Mouse (Mus musculus): Measurements from ENCODE around the gene Rbm6. TPM values are rescaled to one million over a fixed set of nuclear protein-coding genes. Genes with fewer than 3 reads are reported as not detected.

Gene Rbm6
- polyA plus RNA-seq, 1 experiment, result 32.1 TPM

DNA sequence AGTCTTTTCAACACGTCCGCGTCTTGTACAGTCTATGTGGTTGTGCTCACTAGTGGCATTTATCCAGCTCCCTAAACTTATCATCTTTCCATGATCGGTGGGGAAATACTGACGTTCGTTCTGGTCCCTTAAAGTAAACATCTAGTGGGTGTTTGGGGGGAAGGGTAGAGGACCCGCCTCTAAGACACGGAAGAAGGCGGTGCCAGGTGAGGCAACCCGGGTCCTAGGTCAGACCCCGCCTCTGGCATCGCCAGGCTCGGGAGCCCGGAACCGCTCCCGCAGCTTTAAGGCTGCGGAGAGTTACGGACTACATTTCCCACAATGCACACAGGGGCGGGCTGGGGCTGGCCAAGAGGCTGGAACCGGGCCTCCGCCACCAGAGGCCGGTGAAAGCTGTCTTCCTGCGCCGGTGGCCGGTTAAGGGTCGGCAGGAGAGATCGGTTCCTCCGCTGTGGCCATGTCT is 14.8 kb upstream of the Rbm6 start, which contains the start of gene Mon1a:
Gene Mon1a, plus strand, starts transcription at position 348 of the 463 bp plus-strand sequence.
- H3K27ac ChIP-seq (ENCODE audit: control insufficient read depth, insufficient read depth, low read length), result peak within 1 kb of the TSS; percentile 39; the same call in 1 of the 2 replicates
- H3K4me3 ChIP-seq (ENCODE audit: control insufficient read depth, insufficient read depth, low read length), result peak within 1 kb of the TSS; percentile 84
- peaks cover 7% of the 10 kb centered on the region for H3K4me1 ChIP-seq (replicated peaks; ENCODE audit: control insufficient read depth, insufficient read depth, low read length)
- H3K36me3 ChIP-seq (ENCODE audit: control insufficient read depth, insufficient read depth, low read length), result no peaks in the 10 kb centered on the region
- no peaks in the 10 kb centered on the region for H3K27me3 ChIP-seq (ENCODE audit: control insufficient read depth, insufficient read depth, low read length)
- no peak for TF ChIP-seq CTCF (IDR thresholded peaks at IDR 0.05; ENCODE audit: borderline replicate concordance, control insufficient read depth, extremely low read depth, insufficient read depth, low read length, poor library complexity)
- TF ChIP-seq POLR2A (IDR thresholded peaks at IDR 0.05; ENCODE audit: control insufficient read depth, extremely low read depth, insufficient read depth, low read length, poor library complexity), result peak; percentile 67
- DNase-seq, result peak; percentile 90
- WGBS, result under 1% methylated on average over 28 of the region's 28 CpGs

DNA sequence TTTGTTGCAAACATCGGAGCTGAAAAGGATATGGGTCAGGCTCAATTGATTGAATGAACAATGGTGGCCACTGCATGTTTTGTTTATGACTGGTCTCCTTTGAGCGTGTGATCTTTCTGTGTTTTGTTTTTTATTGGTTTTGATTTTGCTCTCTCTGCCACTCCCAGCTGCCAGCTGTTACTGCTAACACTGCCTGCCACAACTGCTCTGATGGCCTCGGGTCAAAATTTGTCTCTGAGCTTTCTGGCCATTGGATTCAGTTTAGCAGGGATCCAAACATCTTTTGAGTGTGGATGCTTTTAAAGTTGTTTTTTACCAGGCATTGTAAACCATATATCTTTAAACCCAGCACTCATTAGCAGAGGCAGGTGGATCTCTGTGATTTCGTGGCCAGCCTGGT is 7.4 kb upstream of the Rbm6 start:
- WGBS, result 66% methylated on average over 4 of the region's 4 CpGs
- Histone ChIP-seq H3K27me3 (ENCODE audit: control insufficient read depth, insufficient read depth, low read length) (no peaks in the 10 kb centered on the region), H3K4me3 (ENCODE audit: control insufficient read depth, insufficient read depth, low read length) (no peak overlapping the region), H3K4me1 (replicated peaks; ENCODE audit: control insufficient read depth, insufficient read depth, low read length) (no peaks in the 10 kb centered on the region), H3K36me3 (ENCODE audit: control insufficient read depth, insufficient read depth, low read length) (no peaks in the 10 kb centered on the region), H3K27ac (ENCODE audit: control insufficient read depth, insufficient read depth, low read length) (no peak overlapping the region)
- no peak for DNase-seq
- TF ChIP-seq CTCF (IDR thresholded peaks at IDR 0.05; ENCODE audit: borderline replicate concordance, control insufficient read depth, extremely low read depth, insufficient read depth, low read length, poor library complexity), result no peak
- TF ChIP-seq POLR2A (IDR thresholded peaks at IDR 0.05; ENCODE audit: control insufficient read depth, extremely low read depth, insufficient read depth, low read length, poor library complexity), result no peak

DNA sequence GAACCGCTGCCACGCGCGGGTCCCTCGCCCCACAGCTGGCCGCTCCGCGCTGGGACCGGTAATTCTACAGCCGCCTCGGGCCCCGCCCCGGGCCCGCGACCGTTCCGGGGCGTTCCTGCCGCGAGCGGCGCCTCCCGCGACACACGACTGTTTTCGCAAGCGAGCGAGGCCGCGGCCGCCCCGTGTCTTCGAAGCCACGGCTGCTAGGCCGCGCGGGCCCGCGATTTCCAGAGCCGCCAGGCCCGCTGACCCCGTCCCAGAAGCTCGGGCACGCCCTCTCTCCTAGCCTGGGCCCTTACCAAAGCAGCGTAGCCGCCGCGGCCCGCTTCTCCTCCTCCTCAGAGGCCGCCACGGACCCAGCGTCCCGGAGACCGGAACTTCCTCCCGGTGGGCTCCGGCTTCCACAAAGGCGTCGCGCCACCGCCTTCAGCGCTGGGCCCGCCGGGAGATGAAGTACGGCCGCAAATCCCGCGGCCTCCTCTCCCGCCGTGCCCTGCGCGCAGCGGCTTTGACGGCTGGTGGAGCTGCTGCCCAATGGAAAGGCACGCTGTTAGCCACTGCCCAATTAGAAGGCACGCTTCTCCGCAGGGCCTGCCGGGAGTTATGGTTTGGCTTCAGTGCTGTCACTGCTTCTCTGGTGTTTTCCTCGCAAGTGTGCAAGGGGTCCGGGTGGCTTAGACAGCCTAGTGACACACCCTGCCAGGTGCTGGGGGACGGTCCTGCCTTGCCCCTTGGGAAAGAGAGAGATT is 513 bp downstream of the Rbm6 start:
- WGBS, result under 1% methylated on average over 79 of the region's 80 CpGs
- no peaks in the 10 kb centered on the region; the same call in 1 of the 2 replicates for H3K4me1 ChIP-seq (replicated peaks; ENCODE audit: control insufficient read depth, insufficient read depth, low read length)
- peak overlapping the region; percentile 82 for H3K4me3 ChIP-seq (ENCODE audit: control insufficient read depth, insufficient read depth, low read length)
- TF ChIP-seq POLR2A (IDR thresholded peaks at IDR 0.05; ENCODE audit: control insufficient read depth, extremely low read depth, insufficient read depth, low read length, poor library complexity) (peak; percentile 90), CTCF (IDR thresholded peaks at IDR 0.05; ENCODE audit: borderline replicate concordance, control insufficient read depth, extremely low read depth, insufficient read depth, low read length, poor library complexity) (peak; percentile 68)
- peak; percentile 93 for DNase-seq
- H3K27me3 ChIP-seq (ENCODE audit: control insufficient read depth, insufficient read depth, low read length), result no peaks in the 10 kb centered on the region
- H3K27ac ChIP-seq (ENCODE audit: control insufficient read depth, insufficient read depth, low read length), result peak overlapping the region; percentile 64
- H3K36me3 ChIP-seq (ENCODE audit: control insufficient read depth, insufficient read depth, low read length), result no peaks in the 10 kb centered on the region

DNA sequence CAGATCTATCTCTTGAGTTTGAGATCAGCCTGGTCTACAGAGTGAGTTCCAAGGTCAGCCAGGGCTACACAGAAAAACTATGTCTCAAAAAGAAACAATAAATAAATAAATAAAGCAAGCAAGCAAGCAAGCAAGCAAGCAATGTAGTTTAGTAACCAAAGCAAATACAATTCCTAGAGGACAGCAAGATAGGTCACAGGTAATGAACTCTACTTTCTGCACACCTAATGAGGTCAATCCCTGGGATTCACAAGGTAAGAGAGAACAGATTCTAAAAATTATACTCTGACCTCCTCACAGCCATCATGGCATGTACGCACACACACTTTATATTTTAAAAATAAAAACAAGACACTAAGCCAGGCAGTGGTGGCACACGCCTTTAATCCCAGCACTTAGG is 7.0 kb downstream of the Rbm6 start:
- Histone ChIP-seq H3K4me3 (ENCODE audit: control insufficient read depth, insufficient read depth, low read length) (no peak overlapping the region), H3K4me1 (replicated peaks; ENCODE audit: control insufficient read depth, insufficient read depth, low read length) (no peaks in the 10 kb centered on the region), H3K27ac (ENCODE audit: control insufficient read depth, insufficient read depth, low read length) (no peak overlapping the region), H3K36me3 (ENCODE audit: control insufficient read depth, insufficient read depth, low read length) (no peaks in the 10 kb centered on the region), H3K27me3 (ENCODE audit: control insufficient read depth, insufficient read depth, low read length) (no peaks in the 10 kb centered on the region)
- WGBS, result 98% methylated on average over 2 of the region's 2 CpGs
- TF ChIP-seq POLR2A (IDR thresholded peaks at IDR 0.05; ENCODE audit: control insufficient read depth, extremely low read depth, insufficient read depth, low read length, poor library complexity) (no peak), CTCF (IDR thresholded peaks at IDR 0.05; ENCODE audit: borderline replicate concordance, control insufficient read depth, extremely low read depth, insufficient read depth, low read length, poor library complexity) (no peak)
- no peak for DNase-seq

DNA sequence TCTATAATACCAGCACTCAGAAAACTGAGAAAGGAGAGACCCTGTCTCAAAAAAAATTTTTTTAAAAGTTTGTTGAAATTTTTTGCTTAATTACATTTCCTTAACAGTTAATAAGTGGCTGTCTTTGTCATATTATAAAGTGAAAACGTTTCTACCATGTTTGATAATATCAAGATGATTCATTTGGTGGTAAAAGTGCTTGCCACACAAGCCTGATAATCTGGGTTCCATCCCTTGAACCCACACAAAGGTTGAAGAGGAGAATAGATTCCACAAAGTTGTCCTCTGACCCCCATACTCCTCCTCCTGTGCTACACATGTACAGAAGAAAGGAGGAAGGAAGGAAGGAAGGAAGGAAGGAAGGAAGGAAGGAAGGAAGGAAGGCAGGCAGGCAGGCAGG is 8.5 kb downstream of the Rbm6 start:
- Histone ChIP-seq H3K36me3 (ENCODE audit: control insufficient read depth, insufficient read depth, low read length) (peaks cover 5% of the 10 kb centered on the region), H3K27me3 (ENCODE audit: control insufficient read depth, insufficient read depth, low read length) (no peaks in the 10 kb centered on the region), H3K4me1 (replicated peaks; ENCODE audit: control insufficient read depth, insufficient read depth, low read length) (no peaks in the 10 kb centered on the region), H3K4me3 (ENCODE audit: control insufficient read depth, insufficient read depth, low read length) (no peak overlapping the region), H3K27ac (ENCODE audit: control insufficient read depth, insufficient read depth, low read length) (no peak overlapping the region)
- TF ChIP-seq POLR2A (IDR thresholded peaks at IDR 0.05; ENCODE audit: control insufficient read depth, extremely low read depth, insufficient read depth, low read length, poor library complexity), result no peak
- TF ChIP-seq CTCF (IDR thresholded peaks at IDR 0.05; ENCODE audit: borderline replicate concordance, control insufficient read depth, extremely low read depth, insufficient read depth, low read length, poor library complexity), result no peak
- WGBS, result 40% methylated on average over 1 of the region's 1 CpGs
- no peak for DNase-seq

DNA sequence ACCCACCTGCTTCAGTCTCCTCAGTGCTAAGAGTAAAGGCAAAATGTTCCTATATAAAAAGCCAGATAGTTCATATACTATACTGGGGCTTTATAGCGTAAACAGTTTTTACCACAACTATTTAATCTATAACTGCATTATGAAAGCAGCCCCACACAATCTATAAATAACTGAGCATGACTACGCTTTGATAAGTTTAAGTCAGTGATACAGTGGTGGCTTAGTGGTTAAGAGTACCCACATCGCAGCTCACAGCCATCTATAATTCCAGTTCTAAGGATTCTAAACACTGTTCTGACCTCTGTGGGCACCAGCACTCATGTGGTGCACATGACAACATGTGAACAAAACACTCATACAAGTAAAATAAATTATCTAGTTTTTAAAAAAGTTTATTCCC is 14.7 kb downstream of the Rbm6 start:
- Histone ChIP-seq H3K27me3 (ENCODE audit: control insufficient read depth, insufficient read depth, low read length) (no peaks in the 10 kb centered on the region), H3K36me3 (ENCODE audit: control insufficient read depth, insufficient read depth, low read length) (peaks cover 19% of the 10 kb centered on the region), H3K4me3 (ENCODE audit: control insufficient read depth, insufficient read depth, low read length) (no peak overlapping the region), H3K4me1 (replicated peaks; ENCODE audit: control insufficient read depth, insufficient read depth, low read length) (no peaks in the 10 kb centered on the region), H3K27ac (ENCODE audit: control insufficient read depth, insufficient read depth, low read length) (no peak overlapping the region)
- DNase-seq, result no peak
- 96% methylated on average over 3 of the region's 3 CpGs for WGBS
- no peak for TF ChIP-seq CTCF (IDR thresholded peaks at IDR 0.05; ENCODE audit: borderline replicate concordance, control insufficient read depth, extremely low read depth, insufficient read depth, low read length, poor library complexity)
- no peak for TF ChIP-seq POLR2A (IDR thresholded peaks at IDR 0.05; ENCODE audit: control insufficient read depth, extremely low read depth, insufficient read depth, low read length, poor library complexity)

Data from thymus, adult 2 months (tissue).